Mouse (Mus musculus) ES-E14 (cell line): ENCODE results near the gene Gm49486. TPM values are rescaled to one million over a fixed set of nuclear protein-coding genes. Genes with fewer than 3 reads are reported as not detected.

ENCODE experiments used
- DNase-seq: peaks from one replicate; pipeline ENCODE4 v3.0.0-alpha.2; 2013; ENCODE audit warnings: low read depth, low spot score
- H3K27ac ChIP-seq: 2 replicates; pipeline ENCODE4 v1.5.1; 2012; ENCODE audit warnings: low read depth, mild to moderate bottlenecking, low read length, moderate library complexity, mixed read lengths; ENCODE audit not compliant: poor library complexity, insufficient read depth, severe bottlenecking
- H3K36me3 ChIP-seq: 2 replicates; pipeline ENCODE4 v1.6.1; 2012; ENCODE audit warnings: mild to moderate bottlenecking, low read length, moderate library complexity, mixed read lengths; ENCODE audit not compliant: control insufficient read depth, poor library complexity, insufficient read depth, severe bottlenecking
- H3K4me1 ChIP-seq, 2 experiments: fragments of 150-350 bp in 1 of 2; sonication (generic) in 1 of 2; 2 replicates each; pipeline ENCODE4 v1.6.1; 2012; ENCODE audit warnings: low read length in 2 of 2, mild to moderate bottlenecking in 1 of 2, mixed read lengths in 1 of 2; ENCODE audit not compliant: control insufficient read depth in 2 of 2, insufficient read depth in 2 of 2, poor library complexity in 1 of 2
- H3K4me3 ChIP-seq, 2 experiments: fragments of 150-350 bp in 1 of 2; sonication (generic) in 1 of 2; 2 replicates each; pipeline ENCODE4 v1.5.1; 2012; ENCODE audit warnings: low read length in 2 of 2, low read depth in 1 of 2, mild to moderate bottlenecking in 1 of 2, mixed read lengths in 1 of 2; ENCODE audit not compliant: insufficient read depth in 1 of 2, poor library complexity in 1 of 2, severe bottlenecking in 1 of 2
- H3K9ac ChIP-seq: 2 replicates; pipeline ENCODE4 v1.6.1; 2012; ENCODE audit warnings: low read depth, mild to moderate bottlenecking, low read length, mixed read lengths; ENCODE audit not compliant: poor library complexity, insufficient read depth, severe bottlenecking
- H3K9me3 ChIP-seq: fragments of 150-350 bp; sonication (generic); 2 replicates; pipeline ENCODE4 v1.6.1; 2012; ENCODE audit warnings: low read depth, mild to moderate bottlenecking, low read length; ENCODE audit not compliant: control insufficient read depth, insufficient read depth
- CHD2 ChIP-seq: IDR thresholded peaks from 2 replicates; pipeline ENCODE4 v1.6.1; 2014; ENCODE audit warnings: mild to moderate bottlenecking, low read depth, low read length, inconsistent platforms
- HCFC1 ChIP-seq: IDR thresholded peaks from 2 replicates; pipeline ENCODE4 v1.6.1; 2012; ENCODE audit warnings: low read length, inconsistent platforms, borderline replicate concordance; ENCODE audit not compliant: insufficient read depth
- MAFK ChIP-seq: IDR thresholded peaks from 2 replicates; pipeline ENCODE4 v1.6.1; 2014; ENCODE audit warnings: mild to moderate bottlenecking, low read depth, low read length, inconsistent platforms; ENCODE audit not compliant: insufficient read depth
- ZC3H11A ChIP-seq: IDR thresholded peaks from 2 replicates; pipeline ENCODE4 v1.6.1; 2012; ENCODE audit warnings: low read depth, mild to moderate bottlenecking, inconsistent platforms, low read length, borderline replicate concordance
- ZNF384 ChIP-seq: IDR thresholded peaks from 2 replicates; pipeline ENCODE4 v1.6.1; 2012; ENCODE audit warnings: low read depth, low read length, inconsistent platforms
- in situ Hi-C, 2 experiments: fragments of 600-800 bp; cut with MboI; formaldehyde crosslinking; loops; one replicate each; pipeline ENCODE4 v1.15.1; 2025; ENCODE audit warnings: low sequenced_read_pairs in 2 of 2, inconsistent platforms in 1 of 2; ENCODE audit not compliant: unreplicated experiment in 2 of 2
- total RNA-seq: library from RNA; depleted of rRNA; stranded (reverse); fragments of 300-350 nt; gene quantifications from 2 replicates; pipeline ENCODE4 v1.2.3, GENCODE M21; 2012

The Gm49486 gene
- total RNA-seq, 1 experiment, result 0.36 TPM

GRCm38 (mm10) chr15:79298553-79298952, 69.4 kb downstream of the Gm49486 start:
- Histone ChIP-seq H3K9me3 (no peaks in the 10 kb centered on the region), H3K36me3 (peaks cover 29% of the 10 kb centered on the region; the same call in 1 of the 2 replicates), H3K9ac (no peak overlapping the region), H3K4me1 (no peaks in the 10 kb centered on the region), H3K27ac (no peak overlapping the region), H3K4me3 (no peak overlapping the region)
- in situ Hi-C loops, result no loop called here
- no peak for TF ChIP-seq CHD2
- TF ChIP-seq HCFC1, result no peak
- TF ChIP-seq MAFK, result no peak
- TF ChIP-seq ZC3H11A, result no peak
- no peak for TF ChIP-seq ZNF384
- no peak for DNase-seq

GRCm38 (mm10) chr15:79299563-79300155, 70.5 kb downstream of the Gm49486 start:
- no peak overlapping the region for H3K4me3 ChIP-seq
- no peaks in the 10 kb centered on the region for H3K9me3 ChIP-seq
- in situ Hi-C loops, result no loop called here
- DNase-seq, result no peak
- no peak overlapping the region for H3K27ac ChIP-seq
- TF ChIP-seq HCFC1, result no peak
- H3K4me1 ChIP-seq, result no peaks in the 10 kb centered on the region
- H3K9ac ChIP-seq, result no peak overlapping the region
- H3K36me3 ChIP-seq, result peaks cover 31% of the 10 kb centered on the region; the same call in 1 of the 2 replicates

- Histone ChIP-seq H3K9ac (no peak overlapping the region), H3K36me3 (peaks cover 36% of the 10 kb centered on the region; the same call in 1 of the 2 replicates), H3K9me3 (no peaks in the 10 kb centered on the region), H3K27ac (no peak overlapping the region), H3K4me1 (peaks cover 0 to 2% of the 10 kb centered on the region in 2 experiments; a peak in 1 of 4 replicates), H3K4me3 (no peak overlapping the region)
- DNase-seq, result no peak
- in situ Hi-C loops, result no loop called here
- TF ChIP-seq MAFK, result no peak
- no peak for TF ChIP-seq ZC3H11A
- no peak for TF ChIP-seq ZNF384
- no peak for TF ChIP-seq CHD2
- no peak for TF ChIP-seq HCFC1
These were observed 74.5 kb downstream of the Gm49486 start for GRCm38 (mm10) chr15:79303725-79304124.

GRCm38 (mm10) chr15:79304832-79305231, 75.6 kb downstream of the Gm49486 start:
- TF ChIP-seq HCFC1 (no peak), MAFK (no peak), ZNF384 (no peak), ZC3H11A (no peak), CHD2 (no peak)
- in situ Hi-C loops, result no loop called here

More at GRCm38 (mm10) chr15:79304832-79305231, 75.6 kb downstream of the Gm49486 start:
- Histone ChIP-seq H3K4me3 (no peak overlapping the region), H3K4me1 (peaks cover 0 to 2% of the 10 kb centered on the region in 2 experiments; a peak in 1 of 4 replicates), H3K9me3 (no peaks in the 10 kb centered on the region), H3K27ac (no peak overlapping the region), H3K36me3 (peaks cover 32% of the 10 kb centered on the region; the same call in 1 of the 2 replicates), H3K9ac (no peak overlapping the region)
- no peak for DNase-seq
